Mouse (Mus musculus) adipocyte (in vitro differentiated cells): ENCODE measurements around the gene Spatc1l.
A peak's percentile ranks its signal among the peaks of the same experiment; 100 is the strongest.

Source experiments
- DNase-seq: peaks from one replicate; pipeline ENCODE4 v3.0.0-alpha.2; 2016; ENCODE audit warnings: low spot score

Spatc1l gene

GRCm38 (mm10) chr10:76561972-76562371 is at the start of gene Spatc1l:
TSS of gene Spatc1l (plus strand) at chr10:76562272.
- no peak for DNase-seq

GRCm38 (mm10) chr10:76512965-76513583 is 49.0 kb upstream of the Spatc1l start:
- DNase-seq = peak; percentile 53

DNA sequence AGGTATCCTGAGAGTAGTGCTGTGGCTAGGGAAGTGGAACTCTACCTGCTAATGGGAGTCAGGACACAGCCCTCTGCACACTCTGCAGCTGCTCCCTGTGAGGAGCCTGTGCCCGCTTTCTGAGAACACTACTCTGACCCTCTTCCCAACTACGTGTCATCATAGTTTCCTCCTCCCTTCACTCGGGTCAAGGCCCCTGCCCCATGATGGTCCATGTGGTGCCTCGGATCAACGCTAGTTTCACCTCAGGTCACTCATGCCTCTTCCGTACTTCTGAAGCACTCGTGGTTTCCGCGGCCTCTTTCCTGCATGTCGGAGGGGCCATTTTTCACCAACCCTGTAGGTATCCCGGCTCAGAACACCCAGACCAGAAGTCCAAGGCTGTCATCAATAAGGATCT is 31.1 kb upstream of the Spatc1l start:
- DNase-seq = no peak

- DNase-seq = peak; percentile 96
Measured at GRCm38 (mm10) chr10:76531375-76531774, 30.7 kb upstream of the Spatc1l start, which contains the start of gene Lss. TSS of gene Lss (plus strand) at chr10:76531588.

- DNase-seq = peak; percentile 8
Measured at GRCm38 (mm10) chr10:76531828-76532227, 30.2 kb upstream of the Spatc1l start.

- DNase-seq = no peak
Measured at GRCm38 (mm10) chr10:76535526-76535925, 26.5 kb upstream of the Spatc1l start.

DNA sequence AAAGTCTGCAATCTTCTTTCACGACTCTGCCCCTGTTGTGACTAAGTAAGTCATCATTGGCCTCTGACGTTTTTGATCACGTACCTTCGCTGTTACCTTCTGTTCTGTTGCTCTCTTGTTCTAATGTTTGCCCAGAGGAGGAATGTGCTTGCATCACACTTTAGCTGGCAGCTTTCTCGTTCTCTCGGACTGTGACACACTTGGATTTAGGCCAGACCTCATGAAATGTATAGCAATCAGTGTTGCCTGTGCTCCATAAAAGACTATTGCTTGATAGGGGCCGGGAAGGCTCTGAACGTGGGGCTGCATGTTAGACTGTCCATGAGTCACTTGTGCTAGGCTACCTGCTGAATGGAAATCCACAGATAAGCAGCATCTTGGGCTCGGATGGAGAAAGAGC is 24.5 kb upstream of the Spatc1l start:
- peak; percentile 82 for DNase-seq

DNA sequence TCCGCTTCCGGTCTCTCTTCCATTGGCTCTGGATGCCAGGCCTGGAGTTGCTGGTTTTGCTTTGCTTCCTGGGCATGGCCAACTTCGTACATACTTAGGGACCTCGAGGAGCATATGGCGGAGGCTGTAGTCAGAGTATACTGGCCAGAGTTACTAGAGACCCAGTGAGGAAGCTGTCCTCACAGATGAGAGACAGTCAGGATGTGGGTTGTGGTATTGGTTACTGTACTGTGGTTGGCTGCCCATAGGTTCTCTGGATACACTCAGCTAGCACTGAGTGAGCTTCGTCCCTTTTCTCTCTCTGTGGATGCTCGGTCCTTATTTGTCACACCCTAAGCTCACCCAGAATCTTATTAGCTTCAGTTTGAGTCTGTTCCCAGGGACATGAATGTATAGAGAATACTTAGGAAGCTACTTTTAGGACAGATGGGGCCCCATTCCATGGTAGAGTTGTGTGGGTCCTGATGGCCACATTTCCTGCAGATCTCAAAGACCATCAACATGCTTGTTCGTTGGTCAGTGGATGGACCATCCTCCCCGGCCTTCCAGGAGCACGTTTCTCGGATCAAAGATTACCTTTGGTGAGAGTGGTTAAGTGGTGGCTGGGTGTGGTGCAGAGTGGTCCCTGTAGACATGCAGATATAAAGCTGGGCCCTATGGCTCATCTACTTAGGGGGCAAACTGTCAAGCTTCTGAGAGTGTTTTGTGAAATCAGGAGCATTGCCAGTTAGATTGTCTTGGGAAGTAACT is 20.6 kb upstream of the Spatc1l start:
- no peak for DNase-seq

- DNase-seq = no peak
Measured at GRCm38 (mm10) chr10:76542636-76543375, 19.3 kb upstream of the Spatc1l start.

GRCm38 (mm10) chr10:76546566-76546965 is 15.5 kb upstream of the Spatc1l start:
- no peak for DNase-seq

GRCm38 (mm10) chr10:76548218-76548617 is 13.9 kb upstream of the Spatc1l start:
- DNase-seq = no peak

GRCm38 (mm10) chr10:76550458-76550857 is 11.6 kb upstream of the Spatc1l start:
- no peak for DNase-seq

- no peak for DNase-seq
Measured at GRCm38 (mm10) chr10:76551556-76551955, 10.5 kb upstream of the Spatc1l start.

DNA sequence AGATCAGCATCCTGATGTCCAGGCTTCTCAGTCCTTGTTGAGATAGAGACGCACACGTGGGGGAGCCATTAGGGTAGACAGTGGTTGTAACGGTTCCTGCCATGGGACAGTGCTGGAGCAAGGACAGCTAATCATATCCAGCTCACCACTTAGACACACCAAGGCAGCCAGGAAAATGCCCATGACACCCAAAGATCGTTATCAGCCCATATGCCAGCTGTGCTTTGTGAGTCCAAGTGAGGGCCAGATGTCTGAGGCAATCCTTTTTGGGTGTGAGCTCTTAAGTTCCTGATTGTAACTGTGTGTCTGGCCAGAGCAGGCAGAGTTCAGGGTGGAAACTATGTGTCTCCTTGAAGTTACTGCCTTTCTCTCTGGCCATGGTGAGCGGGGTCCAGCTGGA is 8.0 kb upstream of the Spatc1l start:
- DNase-seq = peak; percentile 5

GRCm38 (mm10) chr10:76569996-76570685 is 8.1 kb downstream of the Spatc1l start:
- DNase-seq = no peak

GRCm38 (mm10) chr10:76571070-76571469 is 9.0 kb downstream of the Spatc1l start:
- no peak for DNase-seq

DNA sequence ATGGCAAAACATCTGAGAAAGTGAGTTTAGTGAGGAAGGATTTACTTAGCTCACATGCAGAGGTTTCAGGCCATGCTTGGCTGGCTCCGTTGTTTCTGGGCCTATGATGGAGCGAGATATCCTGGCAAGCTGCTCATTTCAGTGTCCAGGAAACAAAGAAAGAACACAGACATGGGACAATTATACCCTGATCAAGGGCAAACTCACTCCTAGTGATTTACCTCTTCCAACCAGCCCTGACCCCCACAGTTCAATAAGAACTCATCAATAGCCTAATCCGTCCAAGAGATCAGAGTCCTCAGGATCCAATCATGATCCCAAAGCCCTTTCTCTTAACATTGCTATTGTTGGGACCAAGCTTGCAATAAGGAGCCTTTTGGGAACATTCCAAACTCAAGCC is 10.1 kb downstream of the Spatc1l start:
- no peak for DNase-seq

DNA sequence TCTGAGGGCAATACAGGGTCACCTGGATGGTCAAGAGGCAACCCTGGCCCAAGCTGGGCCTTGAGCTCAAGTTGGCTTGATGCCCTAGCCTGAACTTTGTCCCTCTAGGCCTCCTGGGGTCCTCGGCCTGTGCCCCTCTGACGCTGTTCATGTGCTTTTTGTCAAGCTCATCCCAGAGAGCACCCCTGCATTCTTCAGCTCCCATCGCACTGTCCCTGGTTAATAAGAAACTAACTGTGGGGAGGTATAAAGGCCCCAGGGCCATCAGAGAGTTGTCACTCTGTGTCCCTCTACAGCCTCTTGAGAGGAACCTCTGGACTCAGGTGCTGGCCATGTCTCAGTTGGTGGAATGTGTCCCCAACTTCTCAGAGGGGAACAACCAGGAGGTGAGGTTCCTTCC is 13.3 kb downstream of the Spatc1l start, which contains the start of gene Ftcd:
Ftcd (plus strand) TSS at position 275 of the 400 bp plus-strand sequence.
- DNase-seq = no peak

- no peak for DNase-seq
Measured at GRCm38 (mm10) chr10:76576920-76577319, 14.8 kb downstream of the Spatc1l start.

- DNase-seq = no peak
Measured at GRCm38 (mm10) chr10:76584138-76584537, 22.1 kb downstream of the Spatc1l start.

DNA sequence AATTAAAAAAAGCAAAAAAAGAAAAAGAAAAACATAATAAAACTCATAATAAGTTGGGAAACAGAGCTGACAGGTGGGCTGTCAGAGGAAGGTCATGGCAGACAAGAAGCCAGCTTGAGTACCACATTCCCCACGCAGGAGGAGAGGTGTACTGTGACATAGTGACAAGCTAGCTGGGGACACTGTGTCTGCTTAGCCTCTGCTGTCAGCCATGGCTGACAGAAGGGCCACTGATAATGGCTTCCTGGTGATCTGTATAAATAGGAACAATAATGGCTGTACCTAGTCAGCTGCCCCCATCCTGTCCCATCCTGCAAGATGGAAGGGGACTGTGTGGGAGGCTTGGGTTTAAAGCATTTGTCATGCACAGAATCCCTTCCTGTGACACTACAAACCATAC is 24.1 kb downstream of the Spatc1l start:
- DNase-seq = no peak

- DNase-seq = no peak
Measured at GRCm38 (mm10) chr10:76590197-76590596, 28.1 kb downstream of the Spatc1l start.
